Mouse (Mus musculus): Measurements from ENCODE around the gene Hal. TPM values are rescaled to one million over a fixed set of nuclear protein-coding genes. Genes with fewer than 3 reads are reported as not detected.
"Not testable (repeated sequence)": the region's sequence is repeated elsewhere in the genome, so short reads cannot be mapped to it uniquely, and the experiment has no call there.

Hal gene
- polyA plus RNA-seq, 1 experiment from 2014 or later: 0.33 TPM

DNA sequence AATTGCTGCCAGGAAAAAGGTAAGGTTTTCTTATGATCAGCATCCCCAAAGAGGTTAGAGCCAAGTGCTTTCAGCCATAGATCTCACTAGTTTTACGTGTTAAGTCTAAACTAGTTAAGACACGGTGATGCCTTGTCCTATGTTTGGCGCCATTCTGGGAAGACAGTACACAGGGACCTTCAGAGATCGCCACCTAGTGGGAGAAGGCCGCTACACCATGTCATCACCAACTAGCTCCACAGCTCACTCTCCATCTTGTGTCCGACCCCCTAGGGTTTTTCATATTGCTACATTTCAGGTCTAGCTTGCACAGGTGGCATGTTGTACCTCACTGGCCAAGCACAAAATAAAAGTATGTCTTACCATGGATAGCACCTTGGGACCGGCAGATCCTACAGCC is 60.4 kb downstream of the Hal start:
- Histone ChIP-seq H3K4me1 (peaks cover 3% of the 10 kb centered on the region; the same call in 1 of the 2 replicates), H3K4me3 (no peak overlapping the region), H3K27ac (no peak overlapping the region), H3K36me3 (no peaks in the 10 kb centered on the region), H3K9me3 (no peaks in the 10 kb centered on the region), H3K27me3 (ENCODE audit: insufficient read depth, poor library complexity, severe bottlenecking) (no peaks in the 10 kb centered on the region)
- 16% methylated on average over 7 of the region's 7 CpGs for WGBS
- peak; percentile 82 for DNase-seq (ENCODE audit: low spot score)

DNA sequence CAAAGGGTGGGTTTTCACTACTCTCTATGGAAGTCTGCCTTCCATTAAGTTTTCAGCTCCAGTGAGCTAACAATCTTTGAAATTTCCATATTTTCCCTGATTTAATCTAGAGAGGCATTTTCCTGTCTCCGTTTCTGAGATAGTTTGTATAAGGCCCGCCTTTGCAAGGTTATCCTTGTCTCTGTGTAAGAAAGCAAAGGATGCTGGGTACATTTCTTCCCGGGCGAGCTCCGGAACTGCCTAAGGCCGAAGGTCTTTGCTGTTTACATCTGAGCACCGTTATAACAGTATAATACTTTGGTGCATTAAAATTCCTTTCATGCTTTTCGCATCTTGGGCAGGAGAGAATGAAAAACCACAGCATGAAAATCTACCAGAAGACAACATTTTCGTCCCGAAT is 61.3 kb downstream of the Hal start:
- 86% methylated on average over 10 of the region's 10 CpGs for WGBS
- no peaks in the 10 kb centered on the region for H3K9me3 ChIP-seq
- H3K4me1 ChIP-seq: peaks cover 3% of the 10 kb centered on the region; the same call in 1 of the 2 replicates
- DNase-seq (ENCODE audit: low spot score): no peak
- H3K27me3 ChIP-seq (ENCODE audit: insufficient read depth, poor library complexity, severe bottlenecking): no peaks in the 10 kb centered on the region
- no peak overlapping the region for H3K4me3 ChIP-seq
- no peaks in the 10 kb centered on the region for H3K36me3 ChIP-seq
- no peak overlapping the region for H3K27ac ChIP-seq

DNA sequence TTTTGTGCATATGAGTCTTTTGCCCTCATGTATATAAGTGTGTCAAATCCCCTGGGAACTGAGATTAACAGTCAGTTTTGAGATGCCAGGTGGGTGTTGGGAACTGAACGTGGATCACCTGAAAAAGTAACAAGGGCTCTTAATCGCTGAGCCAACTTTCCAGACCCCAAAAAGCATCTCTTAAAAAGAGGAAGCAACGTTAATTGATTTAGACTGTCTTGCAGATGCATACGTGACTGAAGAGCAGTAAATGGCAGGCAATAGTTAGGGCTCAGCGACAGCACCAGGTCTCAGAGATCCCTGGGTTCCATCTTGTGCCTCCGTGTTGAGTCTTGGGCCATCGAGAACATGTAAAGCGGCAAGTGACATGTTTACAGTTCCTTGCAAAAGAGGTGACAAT is 64.0 kb downstream of the Hal start:
- no peaks in the 10 kb centered on the region for H3K9me3 ChIP-seq
- no peaks in the 10 kb centered on the region for H3K27me3 ChIP-seq (ENCODE audit: insufficient read depth, poor library complexity, severe bottlenecking)
- H3K4me3 ChIP-seq: no peak overlapping the region
- no peak overlapping the region for H3K27ac ChIP-seq
- 75% methylated on average over 8 of the region's 8 CpGs for WGBS
- H3K4me1 ChIP-seq: no peaks in the 10 kb centered on the region
- no peak for DNase-seq (ENCODE audit: low spot score)
- H3K36me3 ChIP-seq: no peaks in the 10 kb centered on the region

DNA sequence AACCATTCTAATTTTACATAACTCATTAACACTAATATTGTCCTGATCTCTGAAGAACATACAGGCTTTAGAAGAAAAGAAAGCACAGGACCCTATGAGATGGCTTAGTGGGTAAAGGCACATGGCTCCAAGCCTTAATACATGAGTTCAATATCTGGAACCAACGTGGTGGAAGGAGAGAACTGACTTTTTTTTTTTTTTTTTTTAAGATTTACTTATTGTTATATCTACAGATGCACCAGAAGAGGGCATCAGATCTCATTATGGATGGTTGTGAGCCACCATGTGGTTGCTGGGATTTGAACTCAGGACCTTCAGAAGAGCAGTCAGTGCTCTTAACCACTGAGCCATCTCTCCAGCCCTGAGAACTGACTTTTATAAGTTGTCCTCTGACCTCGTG is 69.4 kb downstream of the Hal start:
- not testable (repeated sequence) for DNase-seq (ENCODE audit: low spot score); H3K9me3 ChIP-seq; H3K4me3 ChIP-seq; H3K4me1 ChIP-seq; H3K36me3 ChIP-seq; H3K27ac ChIP-seq; H3K27me3 ChIP-seq (ENCODE audit: insufficient read depth, poor library complexity, severe bottlenecking)
- WGBS: 78% methylated on average over 2 of the region's 2 CpGs

DNA sequence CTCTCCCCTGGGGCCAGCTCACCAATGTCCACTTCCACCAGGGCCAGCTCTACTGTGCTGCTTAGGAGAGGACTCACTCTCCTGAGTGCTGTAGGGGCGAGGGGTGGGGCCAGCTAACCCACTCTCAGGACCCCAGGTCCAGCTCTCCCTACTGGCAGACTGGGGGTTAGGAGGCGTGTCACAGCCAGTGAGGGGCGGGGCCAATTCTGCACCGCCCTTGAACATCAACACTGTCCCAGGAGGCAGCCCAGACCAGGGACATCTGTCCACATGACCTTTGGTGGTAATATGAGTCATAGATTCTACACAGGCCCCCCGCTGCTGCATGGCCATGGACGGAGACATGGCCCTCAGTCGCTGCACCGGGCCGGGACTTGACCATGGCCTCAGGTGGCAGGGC is 71.2 kb downstream of the Hal start:
- H3K9me3 ChIP-seq: no peaks in the 10 kb centered on the region
- peaks cover 7% of the 10 kb centered on the region for H3K4me1 ChIP-seq
- WGBS: 45% methylated on average over 9 of the region's 9 CpGs
- no peak overlapping the region for H3K27ac ChIP-seq
- H3K4me3 ChIP-seq: no peak overlapping the region
- H3K36me3 ChIP-seq: no peaks in the 10 kb centered on the region
- no peak for DNase-seq (ENCODE audit: low spot score)
- no peaks in the 10 kb centered on the region for H3K27me3 ChIP-seq (ENCODE audit: insufficient read depth, poor library complexity, severe bottlenecking)

DNA sequence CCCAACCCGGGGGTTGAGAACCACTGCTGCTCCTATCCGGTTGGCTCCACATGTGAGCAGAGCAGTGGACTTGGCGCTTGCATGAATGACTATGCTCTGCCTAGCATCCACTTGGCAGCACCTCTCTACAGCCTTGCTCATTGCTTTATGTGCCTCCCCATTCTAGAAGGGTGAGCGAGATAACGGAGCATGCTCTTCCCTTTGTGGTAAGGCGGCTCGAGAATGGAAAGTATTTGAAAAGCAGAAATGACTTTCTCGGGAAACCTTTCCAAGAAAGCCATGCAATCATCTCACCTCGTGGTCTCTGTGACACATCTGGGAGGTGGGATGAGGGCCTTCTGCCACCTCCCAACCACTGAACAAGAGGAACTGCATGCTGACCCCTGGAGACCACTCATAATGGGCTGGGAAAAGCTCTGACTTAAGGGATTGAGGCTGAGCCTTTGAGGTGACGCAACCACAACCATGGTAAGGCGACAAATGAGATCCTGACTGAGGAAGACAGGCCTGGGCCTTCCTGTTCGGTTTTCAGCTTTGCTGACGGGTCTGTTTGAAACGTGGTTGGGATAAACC is 76.0 kb downstream of the Hal start:
- H3K4me1 ChIP-seq: peaks cover 5% of the 10 kb centered on the region
- no peaks in the 10 kb centered on the region for H3K9me3 ChIP-seq
- 83% methylated on average over 14 of the region's 14 CpGs for WGBS

DNA sequence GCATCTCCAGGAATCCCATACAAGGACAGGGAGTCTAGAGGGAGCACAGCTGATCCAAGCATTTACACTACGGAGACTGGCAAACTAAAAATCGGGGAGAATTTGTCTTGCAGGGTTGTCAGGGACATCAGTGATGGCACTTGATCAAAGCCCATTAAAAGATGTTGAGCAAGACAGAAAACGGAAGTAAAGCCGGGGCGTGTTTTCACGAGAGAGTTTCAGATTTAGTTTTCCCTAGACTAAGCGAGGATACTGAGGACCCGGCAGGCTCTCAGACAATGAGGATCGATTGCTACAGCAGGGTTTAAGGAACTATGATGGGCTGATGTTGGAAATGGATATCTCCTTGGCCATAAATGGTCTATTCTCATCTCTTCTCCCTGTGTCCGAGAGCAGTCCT is 78.5 kb downstream of the Hal start:
- H3K27me3 ChIP-seq (ENCODE audit: insufficient read depth, poor library complexity, severe bottlenecking): no peaks in the 10 kb centered on the region
- 81% methylated on average over 10 of the region's 10 CpGs for WGBS
- no peak overlapping the region for H3K4me3 ChIP-seq
- H3K27ac ChIP-seq: no peak overlapping the region
- no peaks in the 10 kb centered on the region for H3K4me1 ChIP-seq
- DNase-seq (ENCODE audit: low spot score): no peak
- H3K9me3 ChIP-seq: no peaks in the 10 kb centered on the region
- H3K36me3 ChIP-seq: no peaks in the 10 kb centered on the region

More for the DNA sequence above, 76.0 kb downstream of the Hal start:
- DNase-seq (ENCODE audit: low spot score): no peak
- H3K4me3 ChIP-seq: no peak overlapping the region
- no peaks in the 10 kb centered on the region for H3K36me3 ChIP-seq
- H3K27ac ChIP-seq: no peak overlapping the region
- no peaks in the 10 kb centered on the region for H3K27me3 ChIP-seq (ENCODE audit: insufficient read depth, poor library complexity, severe bottlenecking)

DNA sequence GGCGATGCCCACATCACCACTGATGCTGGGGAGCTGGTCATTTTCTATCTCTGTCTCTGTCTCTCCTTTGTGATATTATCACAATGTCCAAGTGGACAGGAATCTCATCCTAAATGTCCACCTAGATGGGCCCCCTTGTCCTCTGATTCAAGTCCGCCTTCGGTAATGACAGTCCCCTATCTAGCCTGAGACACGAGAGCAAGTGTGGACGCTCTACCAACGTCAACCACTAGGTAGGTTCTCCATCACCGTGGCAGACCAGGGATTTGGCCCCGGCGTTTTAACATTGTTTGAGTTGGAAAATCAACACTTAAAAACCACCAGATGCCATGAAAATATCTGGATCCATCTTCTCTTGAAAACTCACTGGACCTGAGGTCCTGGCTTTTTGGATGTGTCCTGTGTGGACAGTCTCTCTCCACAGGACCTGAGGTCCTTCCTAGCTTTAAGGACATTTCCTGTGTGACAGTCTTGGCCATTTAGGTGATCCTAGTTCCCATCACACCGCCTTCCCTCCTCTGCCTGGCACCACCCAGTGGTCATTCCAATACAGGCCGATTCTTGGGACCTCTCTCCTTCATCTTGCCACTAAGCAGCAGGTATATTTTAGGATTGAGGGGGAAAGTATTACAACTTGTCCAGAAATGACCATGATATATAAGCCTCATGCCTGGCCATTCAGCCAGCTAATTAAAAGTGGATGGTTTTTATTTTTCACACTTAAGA is 79.4 kb downstream of the Hal start:
- Histone ChIP-seq H3K27ac (no peak overlapping the region), H3K27me3 (ENCODE audit: insufficient read depth, poor library complexity, severe bottlenecking) (no peaks in the 10 kb centered on the region), H3K36me3 (no peaks in the 10 kb centered on the region), H3K9me3 (no peaks in the 10 kb centered on the region), H3K4me3 (no peak overlapping the region), H3K4me1 (no peaks in the 10 kb centered on the region)
- no peak for DNase-seq (ENCODE audit: low spot score)
- 83% methylated on average over 11 of the region's 11 CpGs for WGBS

DNA sequence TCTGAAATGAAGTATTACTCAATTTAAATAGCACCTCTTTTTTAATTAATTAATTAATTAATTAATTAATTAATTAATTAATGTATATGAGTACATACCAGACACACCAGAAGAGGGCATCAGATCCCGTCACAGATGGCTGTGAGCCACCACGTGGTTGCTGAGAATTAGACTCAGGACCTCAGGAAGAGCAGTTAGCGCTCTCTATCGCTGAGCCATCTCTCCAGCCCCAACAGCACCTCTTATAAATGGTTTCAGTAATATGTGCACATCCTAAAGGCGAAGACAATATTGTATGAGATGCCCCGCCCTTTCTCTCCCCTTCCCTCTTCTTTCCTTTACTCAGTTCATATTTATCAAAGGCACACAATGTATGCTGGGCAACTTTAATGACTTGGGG is 80.1 kb downstream of the Hal start:
- Histone ChIP-seq H3K9me3 (no peaks in the 10 kb centered on the region), H3K4me1 (no peaks in the 10 kb centered on the region), H3K27me3 (ENCODE audit: insufficient read depth, poor library complexity, severe bottlenecking) (no peaks in the 10 kb centered on the region), H3K27ac (no peak overlapping the region), H3K36me3 (no peaks in the 10 kb centered on the region), H3K4me3 (no peak overlapping the region)
- 77% methylated on average over 6 of the region's 6 CpGs for WGBS
- DNase-seq (ENCODE audit: low spot score): no peak

Other genes with a start within 250 kb of the Hal start
- 23.6 and 25.9 TPM in 2 replicates for gene Elk3, start 177.6 kb upstream of the Hal start, polyA plus RNA-seq (2016; fragmentation: Nextera tagmentation; extraction: Ambion mirVana)
- gene Lta4h, start 35.4 kb upstream of the Hal start, polyA plus RNA-seq (2016; fragmentation: Nextera tagmentation; extraction: Ambion mirVana): 236 and 246 TPM in 2 replicates
- 0.26 and 1.5 TPM in 2 replicates for gene Amdhd1, start 51.3 kb downstream of the Hal start, polyA plus RNA-seq (2016; fragmentation: Nextera tagmentation; extraction: Ambion mirVana)
- gene Ccdc38, start 51.9 kb downstream of the Hal start, polyA plus RNA-seq (2016; fragmentation: Nextera tagmentation; extraction: Ambion mirVana): 0.17 and 0.35 TPM in 2 replicates
- gene Snrpf, start 100.9 kb downstream of the Hal start, polyA plus RNA-seq (2016; fragmentation: Nextera tagmentation; extraction: Ambion mirVana): 108 and 145 TPM in 2 replicates
- gene Ntn4, start 151.9 kb downstream of the Hal start, polyA plus RNA-seq (2016; fragmentation: Nextera tagmentation; extraction: Ambion mirVana): 0.06 and 0.40 TPM in 2 replicates

Data from heart, embryonic 10.5 days (tissue).